Mouse (Mus musculus) thymus, adult 2 months (tissue): Measurements from ENCODE around the gene Qrsl1. TPM values are rescaled to one million over a fixed set of nuclear protein-coding genes. Genes with fewer than 3 reads are reported as not detected.

ENCODE experiments used
- DNase-seq: peaks from one replicate; pipeline ENCODE4 v3.0.0; 2021
- H3K27ac ChIP-seq: fragments of 200-500 bp; 2 replicates; pipeline ENCODE4 v1.5.1; 2012; ENCODE audit warnings: low read length, control low read depth; ENCODE audit not compliant: control insufficient read depth, insufficient read depth
- H3K27me3 ChIP-seq: fragments of 200-500 bp; 2 replicates; pipeline ENCODE4 v1.6.1; 2012; ENCODE audit warnings: mild to moderate bottlenecking, low read length, moderate library complexity, mixed read lengths; ENCODE audit not compliant: control insufficient read depth, insufficient read depth
- H3K36me3 ChIP-seq: fragments of 200-500 bp; 2 replicates; pipeline ENCODE4 v1.6.1; 2012; ENCODE audit warnings: mild to moderate bottlenecking, low read length, moderate library complexity; ENCODE audit not compliant: control insufficient read depth, insufficient read depth
- H3K4me1 ChIP-seq: fragments of 200-500 bp; replicated peaks from 2 replicates; pipeline ENCODE4 v1.6.1; 2012; ENCODE audit warnings: low read length; ENCODE audit not compliant: control insufficient read depth, insufficient read depth
- H3K4me3 ChIP-seq: fragments of 200-500 bp; 2 replicates; pipeline ENCODE4 v1.5.1; 2012; ENCODE audit warnings: mild to moderate bottlenecking, low read length, control low read depth, moderate library complexity; ENCODE audit not compliant: control insufficient read depth, insufficient read depth
- CTCF ChIP-seq: fragments of 200-500 bp; IDR thresholded peaks from 2 replicates; pipeline ENCODE4 v1.5.1; 2012; ENCODE audit warnings: mild to moderate bottlenecking, control low read depth, low read length, moderate library complexity, borderline replicate concordance; ENCODE audit not compliant: control insufficient read depth, poor library complexity, insufficient read depth; ENCODE audit errors: extremely low read depth
- POLR2A ChIP-seq: fragments of 200-500 bp; IDR thresholded peaks from 2 replicates; pipeline ENCODE4 v1.6.1; 2012; ENCODE audit warnings: mild to moderate bottlenecking, low read length, control low read depth, moderate library complexity; ENCODE audit not compliant: control insufficient read depth, poor library complexity, insufficient read depth; ENCODE audit errors: extremely low read depth
- WGBS: fragments of 180-500 bp; shearing (Covaris S2); methylation state at CpG from one replicate; pipeline ENCODE4 v1.1.7; 2018; 5-methylcytosine and 5-hydroxymethylcytosine counted together
- polyA plus RNA-seq: library from polyadenylated mRNA; depleted of rRNA; stranded (reverse); fragments of >200 nt; gene quantifications from 2 replicates; pipeline ENCODE4 v1.2.3, GENCODE M21; 2012

The Qrsl1 gene
- polyA plus RNA-seq, 1 experiment: 14.9 TPM

- H3K36me3 ChIP-seq: no peaks in the 10 kb centered on the region
- TF ChIP-seq POLR2A (no peak), CTCF (no peak)
- H3K27ac ChIP-seq: no peak overlapping the region
- H3K4me1 ChIP-seq: no peaks in the 10 kb centered on the region
- no peak overlapping the region for H3K4me3 ChIP-seq
- no peaks in the 10 kb centered on the region for H3K27me3 ChIP-seq
- WGBS: 93% methylated on average over 3 of the region's 3 CpGs
- DNase-seq: no peak
Measured at GRCm38 (mm10) chr10:43923096-43923495, 21.6 kb upstream of the Qrsl1 start.

- H3K27ac ChIP-seq: no peak overlapping the region
- H3K27me3 ChIP-seq: no peaks in the 10 kb centered on the region
- H3K36me3 ChIP-seq: no peaks in the 10 kb centered on the region
- DNase-seq: peak; percentile 88
- TF ChIP-seq CTCF (peak; percentile 83; the same call in 1 of the 2 replicates), POLR2A (no peak)
- WGBS: 50% methylated on average over 17 of the region's 17 CpGs
- H3K4me3 ChIP-seq: no peak overlapping the region
- H3K4me1 ChIP-seq: no peaks in the 10 kb centered on the region
Measured at GRCm38 (mm10) chr10:43918696-43919608, 17.4 kb upstream of the Qrsl1 start.

- WGBS: 23% methylated on average over 2 of the region's 2 CpGs
- Histone ChIP-seq H3K4me1 (no peaks in the 10 kb centered on the region), H3K36me3 (no peaks in the 10 kb centered on the region)
Measured at GRCm38 (mm10) chr10:43916737-43917136, 15.2 kb upstream of the Qrsl1 start.

GRCm38 (mm10) chr10:43916181-43916580 lies 14.6 kb upstream of the Qrsl1 start:
- WGBS: 87% methylated on average over 12 of the region's 12 CpGs
- Histone ChIP-seq H3K27ac (no peak overlapping the region), H3K4me1 (no peaks in the 10 kb centered on the region), H3K4me3 (no peak overlapping the region), H3K36me3 (no peaks in the 10 kb centered on the region), H3K27me3 (no peaks in the 10 kb centered on the region)
- TF ChIP-seq POLR2A (no peak), CTCF (no peak)
- DNase-seq: no peak

More at GRCm38 (mm10) chr10:43916737-43917136, 15.2 kb upstream of the Qrsl1 start:
- no peaks in the 10 kb centered on the region for H3K27me3 ChIP-seq
- no peak for DNase-seq
- H3K27ac ChIP-seq: no peak overlapping the region
- no peak overlapping the region for H3K4me3 ChIP-seq
- no peak for TF ChIP-seq CTCF
- no peak for TF ChIP-seq POLR2A

GRCm38 (mm10) chr10:43912236-43912635 lies 10.7 kb upstream of the Qrsl1 start:
- WGBS: 85% methylated on average over 3 of the region's 3 CpGs
- Histone ChIP-seq H3K4me3 (no peak overlapping the region), H3K36me3 (no peaks in the 10 kb centered on the region), H3K27ac (no peak overlapping the region), H3K27me3 (no peaks in the 10 kb centered on the region), H3K4me1 (no peaks in the 10 kb centered on the region)
- DNase-seq: no peak
- no peak for TF ChIP-seq POLR2A
- no peak for TF ChIP-seq CTCF

GRCm38 (mm10) chr10:43910873-43911142 lies 9.3 kb upstream of the Qrsl1 start:
- no peak for DNase-seq
- no peaks in the 10 kb centered on the region for H3K4me1 ChIP-seq
- no peaks in the 10 kb centered on the region for H3K36me3 ChIP-seq
- H3K27ac ChIP-seq: no peak overlapping the region
- no peaks in the 10 kb centered on the region for H3K27me3 ChIP-seq
- H3K4me3 ChIP-seq: no peak overlapping the region
- 60% methylated on average over 8 of the region's 8 CpGs for WGBS
- no peak for TF ChIP-seq POLR2A
